Mouse (Mus musculus) embryo, embryonic 11 days (tissue): ENCODE measurements at regions not wholly inside any gene's neighbourhood (a gene's known extent, or its start where the extent isn't known, plus 50 kb on each side); places are given as distances from the start of the nearest gene placed in this dataset.

Experiments used
- DNase-seq: peaks from one replicate; pipeline ENCODE4 v3.0.0-alpha.2; 2015

- no peak for DNase-seq
Observed at GRCm38 (mm10) chr2:124718985-124719384, 348.9 kb upstream of the Slc24a5 start.

- DNase-seq: peak; percentile 27
Observed at GRCm38 (mm10) chr2:124719820-124720478, 348.0 kb upstream of the Slc24a5 start.

GRCm38 (mm10) chr2:124720593-124721445, 347.1 kb upstream of the Slc24a5 start:
- DNase-seq: no peak

- no peak for DNase-seq
Observed at GRCm38 (mm10) chr2:124724171-124724570, 343.8 kb upstream of the Slc24a5 start.

GRCm38 (mm10) chr2:124724827-124725480, 343.0 kb upstream of the Slc24a5 start:
- DNase-seq: no peak

- DNase-seq: no peak
Observed at GRCm38 (mm10) chr2:124727979-124728378, 339.9 kb upstream of the Slc24a5 start.

GRCm38 (mm10) chr2:124732593-124732992, 335.3 kb upstream of the Slc24a5 start:
- DNase-seq: no peak

- DNase-seq: no peak
Observed at GRCm38 (mm10) chr2:124740848-124741247, 327.1 kb upstream of the Slc24a5 start.

- no peak for DNase-seq
Observed at GRCm38 (mm10) chr2:124742964-124743363, 325.0 kb upstream of the Slc24a5 start.

GRCm38 (mm10) chr2:124745045-124745444, 322.9 kb upstream of the Slc24a5 start:
- DNase-seq: no peak

GRCm38 (mm10) chr2:124747119-124747518, 320.8 kb upstream of the Slc24a5 start:
- no peak for DNase-seq

GRCm38 (mm10) chr2:124747627-124748026, 320.3 kb upstream of the Slc24a5 start:
- DNase-seq: no peak

- no peak for DNase-seq
Observed at GRCm38 (mm10) chr2:124751832-124752231, 316.1 kb upstream of the Slc24a5 start.

- no peak for DNase-seq
Observed at GRCm38 (mm10) chr2:124753717-124754116, 314.2 kb upstream of the Slc24a5 start.

- no peak for DNase-seq
Observed at GRCm38 (mm10) chr2:124755244-124755643, 312.7 kb upstream of the Slc24a5 start.

- DNase-seq: no peak
Observed at GRCm38 (mm10) chr2:124758992-124759391, 308.9 kb upstream of the Slc24a5 start.

- no peak for DNase-seq
Observed at GRCm38 (mm10) chr2:124763650-124764049, 304.3 kb upstream of the Slc24a5 start.

- DNase-seq: no peak
Observed at GRCm38 (mm10) chr2:124764186-124764910, 303.6 kb upstream of the Slc24a5 start.

- DNase-seq: no peak
Observed at GRCm38 (mm10) chr2:124769267-124769967, 298.5 kb upstream of the Slc24a5 start.

GRCm38 (mm10) chr2:124770028-124770427, 297.9 kb upstream of the Slc24a5 start:
- DNase-seq: no peak

- DNase-seq: peak; percentile 42
Observed at GRCm38 (mm10) chr2:124772055-124772708, 295.7 kb upstream of the Slc24a5 start.

- no peak for DNase-seq
Observed at GRCm38 (mm10) chr2:124775737-124776136, 292.2 kb upstream of the Slc24a5 start.
